Mouse (Mus musculus): ENCODE results near the gene Pias4. TPM values are rescaled to one million over a fixed set of nuclear protein-coding genes. Genes with fewer than 3 reads are reported as not detected.

Gene Pias4
- polyA plus RNA-seq, 1 experiment from 2014 or later, result 62.7 TPM

- WGBS, result 79% methylated on average over 20 of the region's 20 CpGs
- no peak for ATAC-seq
- Histone ChIP-seq H3K4me2 (ENCODE audit: low read length) (no peak overlapping the region), H3K9ac (replicated peaks; ENCODE audit: low read depth, low read length) (no peak overlapping the region), H3K36me3 (ENCODE audit: control insufficient read depth, insufficient read depth) (peaks cover under 1% of the 10 kb centered on the region), H3K4me3 (replicated peaks; ENCODE audit: low read length) (no peak overlapping the region), H3K4me1 (replicated peaks; ENCODE audit: control insufficient read depth, insufficient read depth, low read length) (no peaks in the 10 kb centered on the region), H3K9me3 (ENCODE audit: control insufficient read depth, low read length) (no peaks in the 10 kb centered on the region), H3K27ac (ENCODE audit: low read length) (no peak overlapping the region), H3K27me3 (replicated peaks; ENCODE audit: control insufficient read depth, insufficient read depth, low read length) (peaks cover 9% of the 10 kb centered on the region)
These were observed 33.0 kb upstream of the Pias4 start for GRCm38 (mm10) chr10:81200605-81201287.

- no peak overlapping the region for H3K4me2 ChIP-seq (ENCODE audit: low read length)
- WGBS, result 90% methylated on average over 13 of the region's 13 CpGs
- H3K27me3 ChIP-seq (replicated peaks; ENCODE audit: control insufficient read depth, insufficient read depth, low read length), result peaks cover 15% of the 10 kb centered on the region
These were observed 32.4 kb upstream of the Pias4 start for GRCm38 (mm10) chr10:81200141-81200540.

GRCm38 (mm10) chr10:81198990-81199389 is 31.3 kb upstream of the Pias4 start:
- no peaks in the 10 kb centered on the region for H3K9me3 ChIP-seq (ENCODE audit: control insufficient read depth, low read length)
- ATAC-seq, result no peak
- H3K4me1 ChIP-seq (replicated peaks; ENCODE audit: control insufficient read depth, insufficient read depth, low read length), result no peaks in the 10 kb centered on the region
- H3K27ac ChIP-seq (ENCODE audit: low read length), result no peak overlapping the region
- no peak overlapping the region for H3K4me3 ChIP-seq (replicated peaks; ENCODE audit: low read length)
- H3K27me3 ChIP-seq (replicated peaks; ENCODE audit: control insufficient read depth, insufficient read depth, low read length), result peaks cover 27% of the 10 kb centered on the region
- H3K36me3 ChIP-seq (ENCODE audit: control insufficient read depth, insufficient read depth), result no peaks in the 10 kb centered on the region
- no peak overlapping the region for H3K4me2 ChIP-seq (ENCODE audit: low read length)
- WGBS, result 86% methylated on average over 6 of the region's 6 CpGs
- no peak overlapping the region for H3K9ac ChIP-seq (replicated peaks; ENCODE audit: low read depth, low read length)

More at GRCm38 (mm10) chr10:81200141-81200540, 32.4 kb upstream of the Pias4 start:
- H3K9me3 ChIP-seq (ENCODE audit: control insufficient read depth, low read length), result no peaks in the 10 kb centered on the region
- H3K4me3 ChIP-seq (replicated peaks; ENCODE audit: low read length), result no peak overlapping the region
- H3K36me3 ChIP-seq (ENCODE audit: control insufficient read depth, insufficient read depth), result no peaks in the 10 kb centered on the region
- ATAC-seq, result no peak
- no peak overlapping the region for H3K9ac ChIP-seq (replicated peaks; ENCODE audit: low read depth, low read length)
- no peaks in the 10 kb centered on the region for H3K4me1 ChIP-seq (replicated peaks; ENCODE audit: control insufficient read depth, insufficient read depth, low read length)
- H3K27ac ChIP-seq (ENCODE audit: low read length), result no peak overlapping the region

GRCm38 (mm10) chr10:81198230-81198629 is 30.5 kb upstream of the Pias4 start:
- Histone ChIP-seq H3K27me3 (replicated peaks; ENCODE audit: control insufficient read depth, insufficient read depth, low read length) (peaks cover 29% of the 10 kb centered on the region), H3K4me3 (replicated peaks; ENCODE audit: low read length) (no peak overlapping the region), H3K27ac (ENCODE audit: low read length) (no peak overlapping the region), H3K36me3 (ENCODE audit: control insufficient read depth, insufficient read depth) (no peaks in the 10 kb centered on the region), H3K4me1 (replicated peaks; ENCODE audit: control insufficient read depth, insufficient read depth, low read length) (peaks cover 2% of the 10 kb centered on the region; the same call in 1 of the 2 replicates), H3K4me2 (ENCODE audit: low read length) (no peak overlapping the region), H3K9ac (replicated peaks; ENCODE audit: low read depth, low read length) (no peak overlapping the region), H3K9me3 (ENCODE audit: control insufficient read depth, low read length) (no peaks in the 10 kb centered on the region)
- WGBS, result 3% methylated on average over 9 of the region's 9 CpGs
- no peak for ATAC-seq

GRCm38 (mm10) chr10:81197305-81197704 is 29.6 kb upstream of the Pias4 start:
- H3K4me2 ChIP-seq (ENCODE audit: low read length), result no peak overlapping the region
- WGBS, result 48% methylated on average over 6 of the region's 6 CpGs
- ATAC-seq, result no peak

GRCm38 (mm10) chr10:81196470-81197065 is 28.8 kb upstream of the Pias4 start:
- Histone ChIP-seq H3K27me3 (replicated peaks; ENCODE audit: control insufficient read depth, insufficient read depth, low read length) (peaks cover 29% of the 10 kb centered on the region), H3K9ac (replicated peaks; ENCODE audit: low read depth, low read length) (no peak overlapping the region), H3K4me2 (ENCODE audit: low read length) (no peak overlapping the region), H3K36me3 (ENCODE audit: control insufficient read depth, insufficient read depth) (no peaks in the 10 kb centered on the region), H3K4me1 (replicated peaks; ENCODE audit: control insufficient read depth, insufficient read depth, low read length) (peaks cover 12% of the 10 kb centered on the region), H3K27ac (ENCODE audit: low read length) (no peak overlapping the region), H3K4me3 (replicated peaks; ENCODE audit: low read length) (no peak overlapping the region), H3K9me3 (ENCODE audit: control insufficient read depth, low read length) (no peaks in the 10 kb centered on the region)
- no peak for ATAC-seq
- WGBS, result 60% methylated on average over 11 of the region's 11 CpGs

More at GRCm38 (mm10) chr10:81197305-81197704, 29.6 kb upstream of the Pias4 start:
- H3K9ac ChIP-seq (replicated peaks; ENCODE audit: low read depth, low read length), result no peak overlapping the region
- no peak overlapping the region for H3K27ac ChIP-seq (ENCODE audit: low read length)
- H3K4me1 ChIP-seq (replicated peaks; ENCODE audit: control insufficient read depth, insufficient read depth, low read length), result peaks cover 6% of the 10 kb centered on the region
- H3K9me3 ChIP-seq (ENCODE audit: control insufficient read depth, low read length), result no peaks in the 10 kb centered on the region
- peaks cover 29% of the 10 kb centered on the region for H3K27me3 ChIP-seq (replicated peaks; ENCODE audit: control insufficient read depth, insufficient read depth, low read length)
- no peaks in the 10 kb centered on the region for H3K36me3 ChIP-seq (ENCODE audit: control insufficient read depth, insufficient read depth)
- no peak overlapping the region for H3K4me3 ChIP-seq (replicated peaks; ENCODE audit: low read length)

- H3K27me3 ChIP-seq (replicated peaks; ENCODE audit: control insufficient read depth, insufficient read depth, low read length), result peaks cover 29% of the 10 kb centered on the region
- no peaks in the 10 kb centered on the region for H3K9me3 ChIP-seq (ENCODE audit: control insufficient read depth, low read length)
- H3K9ac ChIP-seq (replicated peaks; ENCODE audit: low read depth, low read length), result no peak overlapping the region
- no peaks in the 10 kb centered on the region for H3K36me3 ChIP-seq (ENCODE audit: control insufficient read depth, insufficient read depth)
- 69% methylated on average over 4 of the region's 4 CpGs for WGBS
- ATAC-seq, result no peak
- peaks cover 12% of the 10 kb centered on the region for H3K4me1 ChIP-seq (replicated peaks; ENCODE audit: control insufficient read depth, insufficient read depth, low read length)
- H3K4me3 ChIP-seq (replicated peaks; ENCODE audit: low read length), result no peak overlapping the region
- no peak overlapping the region for H3K27ac ChIP-seq (ENCODE audit: low read length)
- H3K4me2 ChIP-seq (ENCODE audit: low read length), result no peak overlapping the region
These were observed 27.6 kb upstream of the Pias4 start for GRCm38 (mm10) chr10:81195300-81195699.

GRCm38 (mm10) chr10:81193991-81194774 is 26.5 kb upstream of the Pias4 start:
- Histone ChIP-seq H3K9me3 (ENCODE audit: control insufficient read depth, low read length) (no peaks in the 10 kb centered on the region), H3K27ac (ENCODE audit: low read length) (no peak overlapping the region), H3K4me3 (replicated peaks; ENCODE audit: low read length) (no peak overlapping the region), H3K36me3 (ENCODE audit: control insufficient read depth, insufficient read depth) (0 out of 2 replicates have a peak, but pooled peaks cover 2% of the 10 kb centered on the region), H3K27me3 (replicated peaks; ENCODE audit: control insufficient read depth, insufficient read depth, low read length) (peaks cover 29% of the 10 kb centered on the region), H3K4me2 (ENCODE audit: low read length) (no peak overlapping the region), H3K9ac (replicated peaks; ENCODE audit: low read depth, low read length) (0 out of 2 replicates have a peak overlapping the region, but pooled peaks have one; percentile 17), H3K4me1 (replicated peaks; ENCODE audit: control insufficient read depth, insufficient read depth, low read length) (peaks cover 12% of the 10 kb centered on the region)
- 12% methylated on average over 37 of the region's 37 CpGs for WGBS
- no peak for ATAC-seq

GRCm38 (mm10) chr10:81192968-81193501 is 25.3 kb upstream of the Pias4 start:
- WGBS, result 1% methylated on average over 19 of the region's 19 CpGs

More at GRCm38 (mm10) chr10:81192968-81193501, 25.3 kb upstream of the Pias4 start:
- H3K9me3 ChIP-seq (ENCODE audit: control insufficient read depth, low read length), result no peaks in the 10 kb centered on the region
- peak overlapping the region; percentile 78 for H3K4me2 ChIP-seq (ENCODE audit: low read length)
- H3K4me3 ChIP-seq (replicated peaks; ENCODE audit: low read length), result peak overlapping the region; percentile 55
- H3K9ac ChIP-seq (replicated peaks; ENCODE audit: low read depth, low read length), result peak overlapping the region; percentile 63
- peak; percentile 47; the same call in 1 of the 2 replicates for ATAC-seq
- H3K36me3 ChIP-seq (ENCODE audit: control insufficient read depth, insufficient read depth), result 0 out of 2 replicates have a peak, but pooled peaks cover 2% of the 10 kb centered on the region
- H3K27ac ChIP-seq (ENCODE audit: low read length), result peak overlapping the region; percentile 96
- peaks cover 29% of the 10 kb centered on the region for H3K27me3 ChIP-seq (replicated peaks; ENCODE audit: control insufficient read depth, insufficient read depth, low read length)
- H3K4me1 ChIP-seq (replicated peaks; ENCODE audit: control insufficient read depth, insufficient read depth, low read length), result peaks cover 12% of the 10 kb centered on the region
